Comparison of ENCODE assay signal across 8 mouse cellular contexts in genomic region chr10:43578366-43578753, GRCm38 (mm10). TPM values are rescaled to one million over a fixed set of nuclear protein-coding genes. Genes with fewer than 3 reads are reported as not detected.
DNase-seq lines count a peak whose midpoint lies in the region; ATAC-seq and TF ChIP-seq lines count a peak whose summit lies in the region.

No protein-coding gene starts in this region.

- intact Hi-C loops in heart, postnatal 36 days (cut with DNase I): no loop called here

- no peak overlapping the region for H3K27ac ChIP-seq in cerebellum, adult 2 months (ENCODE audit: insufficient read depth, low read length)
- peak overlapping the region; percentile 55 for H3K27ac ChIP-seq in embryonic fibroblast, embryonic 13.5 days (ENCODE audit: insufficient read depth, low read length)
- H3K27ac ChIP-seq in limb, embryonic 11.5 days (replicated peaks; ENCODE audit: low read depth, low read length): peak overlapping the region; percentile 99
- H3K27ac ChIP-seq in midbrain, embryonic 10.5 days (replicated peaks): peak overlapping the region; percentile 94

- ATAC-seq in limb, embryonic 11.5 days (ENCODE audit: insufficient number of reproducible peaks, low FRiP score, low TSS enrichment, low read depth): peak; percentile 61

- peaks cover 4% of the 10 kb centered on the region; the same call in 1 of the 2 replicates for H3K27me3 ChIP-seq in cerebellum, adult 2 months (ENCODE audit: control insufficient read depth, insufficient read depth, low read length)
- no peaks in the 10 kb centered on the region for H3K27me3 ChIP-seq in limb, embryonic 11.5 days (ENCODE audit: control insufficient read depth, insufficient read depth, low read length)
- H3K27me3 ChIP-seq in midbrain, embryonic 10.5 days (ENCODE audit: low read depth, poor library complexity, severe bottlenecking): peaks cover 21% of the 10 kb centered on the region

- no peak for TF ChIP-seq CTCF in cerebellum, adult 2 months (IDR thresholded peaks at IDR 0.05; ENCODE audit: borderline replicate concordance, insufficient read depth, low read depth, low read length)
- no peak for TF ChIP-seq CTCF in embryonic fibroblast, embryonic 13.5 days (IDR thresholded peaks at IDR 0.05; ENCODE audit: borderline replicate concordance, insufficient read depth, low read length)

- DNase-seq in cerebellum, adult 2 months: peak in 1 of 2 experiments; percentile 3
- no peak for DNase-seq in cerebellum, adult 9-10 months
- peak; percentile 83 for DNase-seq in NIH3T3 (ENCODE audit: low read depth)
- peak; percentile 21 to 27 for DNase-seq in heart, postnatal 36 days
- DNase-seq in limb, embryonic 11.5 days (ENCODE audit: low spot score): peak; percentile 87
- DNase-seq in midbrain, embryonic 10.5 days (ENCODE audit: low spot score): peak; percentile 84
- peak; percentile 59 to 70 for DNase-seq in spleen, postnatal 14 days (ENCODE audit: low spot score in 2 of 2)

- H3K36me3 ChIP-seq in limb, embryonic 11.5 days (ENCODE audit: control insufficient read depth, insufficient read depth, low read length): peaks cover 12% of the 10 kb centered on the region; the same call in 1 of the 2 replicates
- peaks cover 19% of the 10 kb centered on the region for H3K36me3 ChIP-seq in midbrain, embryonic 10.5 days

- peak overlapping the region; percentile 69 for H3K4me2 ChIP-seq in limb, embryonic 11.5 days (ENCODE audit: low read depth, severe bottlenecking)

- WGBS in cerebellum, adult 2 months: under 1% methylated on average over 32 of the region's 32 CpGs
- WGBS in limb, embryonic 11.5 days: under 1% methylated on average over 32 of the region's 32 CpGs
- WGBS in midbrain, embryonic 10.5 days: under 1% methylated on average over 32 of the region's 32 CpGs

- TF ChIP-seq POLR2A in cerebellum, adult 2 months (IDR thresholded peaks at IDR 0.05; ENCODE audit: borderline replicate concordance, insufficient read depth, low read length): no peak
- peak; percentile 24; the same call in 1 of the 2 replicates for TF ChIP-seq POLR2A in embryonic fibroblast, embryonic 13.5 days (IDR thresholded peaks at IDR 0.05; ENCODE audit: low read depth, low read length)

- H3K4me1 ChIP-seq in cerebellum, adult 2 months (ENCODE audit: control insufficient read depth, insufficient read depth, low read length): no peaks in the 10 kb centered on the region
- no peaks in the 10 kb centered on the region for H3K4me1 ChIP-seq in embryonic fibroblast, embryonic 13.5 days (ENCODE audit: control insufficient read depth, insufficient read depth, low read length)
- H3K4me1 ChIP-seq in limb, embryonic 11.5 days (ENCODE audit: control insufficient read depth, insufficient read depth, low read length): 0 out of 2 replicates have a peak, but pooled peaks cover 5% of the 10 kb centered on the region
- peaks cover 35% of the 10 kb centered on the region for H3K4me1 ChIP-seq in midbrain, embryonic 10.5 days

- H3K9me3 ChIP-seq in limb, embryonic 11.5 days (ENCODE audit: control insufficient read depth, low read length): no peaks in the 10 kb centered on the region
- H3K9me3 ChIP-seq in midbrain, embryonic 10.5 days (replicated peaks): no peaks in the 10 kb centered on the region

- peak overlapping the region; percentile 42 for H3K4me3 ChIP-seq in cerebellum, adult 2 months (replicated peaks; ENCODE audit: insufficient read depth, low read depth, low read length)
- H3K4me3 ChIP-seq in embryonic fibroblast, embryonic 13.5 days (ENCODE audit: insufficient read depth, low read length): peak overlapping the region; percentile 68
- H3K4me3 ChIP-seq in limb, embryonic 11.5 days (ENCODE audit: low read depth, low read length): peak overlapping the region; percentile 84
- H3K4me3 ChIP-seq in midbrain, embryonic 10.5 days: peak overlapping the region; percentile 70

- peak overlapping the region; percentile 97 for H3K9ac ChIP-seq in limb, embryonic 11.5 days (ENCODE audit: low read length)

RNA-seq across cellular contexts. Expression of gene Cd24a, which starts 0.3 kb away (rescaled TPM):
- 26.4 and 39.5 TPM in 2 replicates for polyA plus RNA-seq in cerebellum, adult 2 months (2012; rRNA removed)
- polyA plus RNA-seq in embryonic fibroblast, embryonic 13.5 days (2011; ENCODE audit: insufficient read length, low read depth, missing spikeins): 63.0 and 85.7 TPM in 2 replicates
- total RNA-seq in heart, postnatal 36 days (2021): 1 to 10 TPM; 6.6 to 8.1 TPM
- 795 and 838 TPM in 2 replicates for polyA plus RNA-seq in limb, embryonic 11.5 days (2014; fragmentation: Nextera tagmentation; extraction: Ambion mirVana)
- polyA plus RNA-seq in midbrain, embryonic 10.5 days (2016; fragmentation: Nextera tagmentation; extraction: Ambion mirVana): 269 and 314 TPM in 2 replicates

RNA-seq across cellular contexts. Expression of gene 1700021F05Rik, which starts 37.6 kb away (rescaled TPM):
- polyA plus RNA-seq in cerebellum, adult 2 months (2012; rRNA removed): 37.6 and 40.9 TPM in 2 replicates
- 30.7 and 32.6 TPM in 2 replicates for polyA plus RNA-seq in embryonic fibroblast, embryonic 13.5 days (2011; ENCODE audit: insufficient read length, low read depth, missing spikeins)
- total RNA-seq in heart, postnatal 36 days (2021): 100 to 1,000 TPM; 113 to 120 TPM
- polyA plus RNA-seq in limb, embryonic 11.5 days (2014; fragmentation: Nextera tagmentation; extraction: Ambion mirVana): 62.9 and 66.6 TPM in 2 replicates
- 66.7 and 67.4 TPM in 2 replicates for polyA plus RNA-seq in midbrain, embryonic 10.5 days (2016; fragmentation: Nextera tagmentation; extraction: Ambion mirVana)

RNA-seq across cellular contexts. Expression of gene Gm9803, which starts 54.5 kb away (rescaled TPM):
- 13.4 and 15.7 TPM in 2 replicates for polyA plus RNA-seq in cerebellum, adult 2 months (2012; rRNA removed)
- polyA plus RNA-seq in embryonic fibroblast, embryonic 13.5 days (2011; ENCODE audit: insufficient read length, low read depth, missing spikeins): 15.4 and 21.8 TPM in 2 replicates
- 10 to 100 TPM in 1 of 2 experiments, 1 to 10 TPM in 1; 9.6 to 17.4 TPM for total RNA-seq in heart, postnatal 36 days (2021)
- polyA plus RNA-seq in limb, embryonic 11.5 days (2014; fragmentation: Nextera tagmentation; extraction: Ambion mirVana): 5.3 and 8.7 TPM in 2 replicates
- polyA plus RNA-seq in midbrain, embryonic 10.5 days (2016; fragmentation: Nextera tagmentation; extraction: Ambion mirVana): 13.9 and 16.8 TPM in 2 replicates
